Mouse (Mus musculus) small intestine, adult 2 months (tissue): ENCODE data around the gene Thsd7a.

ENCODE experiments used
- CTCF ChIP-seq: fragments of 200-500 bp; IDR thresholded peaks from 2 replicates; pipeline ENCODE4 v1.5.1; 2012; ENCODE audit warnings: low read depth, mild to moderate bottlenecking, control low read depth, inconsistent platforms, low read length, moderate library complexity, mixed read lengths; ENCODE audit not compliant: insufficient replicate concordance, insufficient read length; ENCODE audit errors: extremely low read depth
- POLR2A ChIP-seq: fragments of 200-500 bp; IDR thresholded peaks from 2 replicates; pipeline ENCODE4 v1.6.1; 2012; ENCODE audit warnings: low read depth, mild to moderate bottlenecking, control low read depth, inconsistent platforms, low read length, moderate library complexity

DNA sequence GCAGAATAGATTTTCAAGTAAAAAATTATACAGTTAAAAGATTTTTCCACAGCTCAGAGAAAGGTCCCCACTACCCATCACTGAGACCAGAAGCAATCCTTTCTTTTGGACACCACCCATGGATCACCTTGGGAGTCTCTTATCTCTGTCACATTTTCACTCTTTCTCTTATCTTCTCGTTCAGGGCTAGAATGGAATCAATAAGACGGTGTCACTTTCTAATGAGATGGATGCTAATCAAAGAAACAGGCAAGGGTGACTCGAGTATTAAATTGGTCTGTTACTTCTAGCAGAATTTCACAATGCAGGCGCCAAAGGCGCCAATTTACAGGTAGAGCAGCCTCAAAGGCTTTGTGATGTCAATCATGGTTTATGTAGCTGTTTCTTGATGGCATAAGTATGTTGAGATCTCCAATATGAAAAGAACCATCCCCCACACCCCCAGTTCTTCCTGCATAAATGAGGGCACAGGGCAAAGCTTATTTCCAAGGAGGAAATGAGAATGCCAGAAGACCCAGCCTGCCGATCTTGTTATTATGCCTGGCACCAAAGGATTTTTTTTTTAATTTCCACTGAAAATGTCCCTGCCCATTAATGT, 173.5 kb downstream of the Thsd7a start:
- no peak for TF ChIP-seq CTCF
- no peak for TF ChIP-seq POLR2A
